Mouse (Mus musculus) spleen, adult 2 months (tissue): ENCODE measurements around the gene Lclat1.

Experiments
- CTCF ChIP-seq: fragments of 200-500 bp; IDR thresholded peaks from 2 replicates; pipeline ENCODE4 v1.5.1; 2011; ENCODE audit warnings: mild to moderate bottlenecking, inconsistent platforms; ENCODE audit not compliant: insufficient read depth, insufficient read length, insufficient replicate concordance; ENCODE audit errors: extremely low read depth
- POLR2A ChIP-seq: fragments of 200-500 bp; IDR thresholded peaks from 2 replicates; pipeline ENCODE4 v1.6.1; 2011; ENCODE audit warnings: low read depth, low read length, inconsistent platforms

- no peak for TF ChIP-seq CTCF
- no peak for TF ChIP-seq POLR2A
These were observed 89.9 kb downstream of the Lclat1 start for GRCm38 (mm10) chr17:73197724-73198123.
